Mouse (Mus musculus) cerebellum, adult 2 months (tissue): ENCODE measurements around the gene Uckl1.

Source experiments
- CTCF ChIP-seq: fragments of 200-500 bp; IDR thresholded peaks from 2 replicates; pipeline ENCODE4 v1.5.1; 2011; ENCODE audit warnings: low read depth, mild to moderate bottlenecking, control low read depth, low read length, moderate library complexity, borderline replicate concordance; ENCODE audit not compliant: insufficient read depth
- POLR2A ChIP-seq: fragments of 200-500 bp; IDR thresholded peaks from 2 replicates; pipeline ENCODE4 v1.6.1; 2011; ENCODE audit warnings: low read length, control low read depth, borderline replicate concordance; ENCODE audit not compliant: insufficient read depth

DNA sequence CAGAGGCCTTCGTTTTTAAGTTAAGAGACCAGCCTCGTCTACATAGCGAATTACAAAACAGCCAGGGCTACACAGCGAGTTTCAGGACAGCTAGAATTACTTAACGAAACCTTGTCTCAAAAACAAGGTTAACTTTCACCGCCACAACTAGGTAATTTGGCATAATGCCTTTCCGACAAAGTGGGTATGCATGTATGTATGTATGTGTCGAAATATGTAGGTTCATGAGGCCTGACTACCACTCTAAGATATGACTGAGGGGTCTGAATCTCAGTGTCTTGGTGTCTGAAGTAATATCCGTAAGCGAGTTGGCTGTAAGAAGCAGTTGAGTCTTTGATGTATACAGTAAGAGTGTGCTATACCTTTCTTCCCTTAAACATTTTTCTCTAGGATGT, 17.1 kb upstream of the Uckl1 start:
- TF ChIP-seq CTCF (no peak), POLR2A (no peak)
